Mouse (Mus musculus) layer of hippocampus, adult 9-10 months (tissue): ENCODE data around the gene Ctdsp1.

Experiments used
- DNase-seq: peaks from one replicate; pipeline ENCODE4 v3.0.0; 2022; ENCODE audit warnings: low spot score

Gene Ctdsp1

DNA sequence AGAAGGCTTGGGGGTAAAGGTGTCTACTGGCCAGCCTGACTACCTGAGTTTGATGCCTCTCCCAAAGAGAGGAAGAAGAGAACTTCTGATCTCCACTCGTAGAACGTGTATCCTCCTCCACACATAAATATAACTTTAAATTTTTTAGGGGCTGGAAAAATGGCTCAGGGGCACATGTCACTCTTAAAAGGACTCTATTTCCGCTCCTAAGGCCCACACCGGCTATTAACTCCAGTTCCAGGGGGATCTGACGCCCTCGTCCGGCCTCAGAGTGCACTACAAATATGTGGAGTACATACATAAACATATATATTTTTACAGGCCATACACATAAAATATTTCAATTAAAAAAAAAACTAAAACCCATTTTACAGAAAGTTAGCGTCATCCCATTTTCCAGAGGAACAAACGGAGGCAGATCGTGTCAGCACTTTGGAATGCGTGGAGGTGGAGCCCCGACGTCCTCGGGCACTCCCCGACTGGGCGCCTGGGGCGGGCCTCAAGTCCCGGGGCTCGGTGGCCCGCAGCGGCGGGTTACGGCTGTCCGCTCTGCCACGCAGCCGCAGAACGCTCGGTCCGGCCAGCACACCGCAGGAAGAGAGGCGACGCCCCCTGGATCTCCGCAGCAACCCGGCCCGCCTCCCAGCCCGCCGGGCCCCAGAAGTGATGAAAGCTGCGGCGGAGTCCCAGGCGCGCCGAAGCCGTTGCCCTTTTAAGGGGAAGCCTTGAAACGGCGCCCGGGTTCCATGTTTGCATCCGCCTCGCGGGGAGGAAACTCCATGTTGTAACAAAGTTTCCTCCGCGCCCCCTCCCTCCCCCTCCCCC is at the start of gene Ctdsp1:
Gene Ctdsp1 (plus strand): TSS at position 586 of the 825 bp plus-strand sequence.
- peak; percentile 90 for DNase-seq

DNA sequence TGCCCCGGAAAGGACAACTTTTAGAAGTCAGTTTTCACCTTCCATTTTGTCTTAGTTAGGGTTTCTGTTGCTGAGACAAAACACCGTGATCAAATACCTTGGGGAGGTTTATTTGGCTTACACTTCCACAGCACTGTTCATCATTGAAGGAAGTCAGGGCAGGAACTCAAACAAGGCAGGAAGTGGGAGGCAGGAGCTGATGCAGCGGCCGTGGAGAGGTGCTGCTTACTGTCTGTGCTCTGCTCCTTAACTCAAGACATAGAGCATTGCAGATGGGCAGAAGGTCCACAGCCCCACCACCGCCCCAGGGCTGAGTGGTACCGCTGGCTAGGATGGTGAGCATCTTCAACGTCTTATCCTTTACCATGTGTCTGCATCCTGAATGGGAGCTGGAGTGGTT is 49.4 kb upstream of the Ctdsp1 start:
- DNase-seq, result no peak

DNA sequence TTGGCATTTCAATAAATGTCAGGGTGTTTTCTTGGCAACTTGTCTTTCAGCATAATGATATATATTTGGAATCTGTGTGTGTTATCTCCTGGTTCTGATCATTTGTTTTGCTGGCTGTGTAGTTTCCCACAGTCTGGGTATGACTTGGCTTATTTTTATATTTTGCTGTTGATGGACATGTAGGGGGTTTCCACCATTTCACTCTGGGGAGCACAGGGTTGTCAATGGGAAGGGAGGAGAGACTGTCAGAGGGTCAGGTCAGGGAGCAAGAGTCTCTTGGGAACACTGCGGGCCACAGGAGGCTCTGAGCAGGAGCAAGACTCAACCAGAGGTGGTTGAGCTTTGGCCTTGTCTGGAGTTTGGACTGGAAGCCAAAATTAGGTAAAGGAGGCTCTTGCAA is 49.0 kb upstream of the Ctdsp1 start:
- DNase-seq, result no peak

GRCm38 (mm10) chr1:74343161-74343560 is 48.1 kb upstream of the Ctdsp1 start:
- DNase-seq, result no peak

GRCm38 (mm10) chr1:74344163-74344916 is 47.0 kb upstream of the Ctdsp1 start:
- DNase-seq, result no peak

DNA sequence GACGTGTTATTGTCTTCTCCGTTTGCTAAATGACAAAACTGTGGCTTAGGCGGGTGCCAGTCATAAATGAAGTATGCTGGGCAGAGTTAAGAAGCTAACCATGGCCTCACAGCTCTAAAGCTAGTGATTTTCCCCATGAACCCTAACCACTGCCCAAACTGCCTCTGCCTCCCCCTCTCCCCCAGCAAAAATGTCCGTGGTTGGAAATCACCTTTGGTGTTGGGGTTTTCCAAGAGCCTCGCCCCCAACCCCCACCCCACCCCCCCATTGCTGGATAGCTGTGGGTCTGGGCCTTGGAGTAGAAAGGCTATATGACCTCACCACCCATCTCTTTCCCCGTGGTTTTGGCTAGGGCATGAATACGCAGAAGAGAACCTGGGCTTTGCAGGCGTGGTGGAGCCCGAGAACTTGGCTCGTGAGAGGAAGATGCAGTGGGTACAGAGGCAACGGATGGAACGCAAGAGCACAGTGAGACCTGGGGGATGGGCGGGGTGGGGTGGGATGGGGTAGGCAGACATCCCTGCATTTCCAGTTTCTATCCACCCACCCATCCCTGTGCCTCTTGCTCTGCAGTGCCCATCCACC is 40.0 kb upstream of the Ctdsp1 start:
- no peak for DNase-seq

DNA sequence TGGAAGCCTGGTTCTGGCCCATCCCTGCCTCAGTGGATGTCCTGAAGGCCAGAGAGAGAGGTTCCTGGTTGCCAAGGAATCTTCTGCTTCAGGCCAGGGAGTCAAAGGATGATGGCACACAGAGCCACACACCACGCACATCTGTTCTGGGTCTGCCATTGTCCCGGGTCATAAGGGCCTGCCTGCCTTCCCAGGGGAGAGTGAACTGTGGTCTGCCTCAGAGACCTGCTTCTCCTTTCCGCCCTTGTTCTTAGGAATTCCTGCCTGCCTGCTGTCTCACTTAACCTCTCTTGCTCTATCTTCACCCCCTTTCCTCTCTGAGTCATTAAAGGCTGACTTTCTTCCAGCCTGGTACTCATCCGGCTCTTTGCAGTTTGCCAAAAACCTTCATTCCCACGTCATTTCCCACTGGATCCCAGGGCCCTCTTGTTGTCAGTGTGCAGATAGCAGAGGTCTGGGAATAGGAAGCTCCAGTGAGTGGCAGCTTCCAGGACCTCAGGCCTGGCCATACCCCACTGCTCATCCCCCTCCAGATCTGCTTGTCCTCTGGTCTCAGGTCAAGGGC is 38.7 kb upstream of the Ctdsp1 start:
- DNase-seq, result no peak

GRCm38 (mm10) chr1:74353453-74354229 is 37.7 kb upstream of the Ctdsp1 start:
- no peak for DNase-seq

GRCm38 (mm10) chr1:74357531-74357930 is 33.8 kb upstream of the Ctdsp1 start:
- no peak for DNase-seq

GRCm38 (mm10) chr1:74359952-74360517 is 31.3 kb upstream of the Ctdsp1 start:
- no peak for DNase-seq

DNA sequence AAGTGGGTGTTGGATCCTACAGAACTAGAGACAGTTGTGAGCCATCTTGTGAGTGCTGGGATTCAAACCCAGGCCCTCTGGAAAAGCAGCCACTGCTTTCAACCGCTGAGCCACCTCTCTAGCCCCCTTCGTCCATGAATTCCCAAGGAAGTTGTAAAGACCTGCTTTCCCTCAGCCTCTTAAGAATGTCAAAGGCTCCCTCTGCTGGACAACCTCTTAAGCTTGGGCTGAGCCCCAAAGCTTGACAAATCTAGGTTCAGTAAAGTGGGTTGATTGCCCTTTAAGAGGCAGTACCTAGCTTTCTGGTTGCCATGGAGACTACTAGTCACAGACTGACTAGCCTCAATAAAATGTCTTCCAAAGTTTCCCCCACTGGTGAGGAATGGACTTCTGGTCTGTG is 29.5 kb upstream of the Ctdsp1 start, which contains the start of gene Catip:
Gene Catip (plus strand): TSS at position 297 of the 400 bp plus-strand sequence.
- peak; percentile 86 for DNase-seq

DNA sequence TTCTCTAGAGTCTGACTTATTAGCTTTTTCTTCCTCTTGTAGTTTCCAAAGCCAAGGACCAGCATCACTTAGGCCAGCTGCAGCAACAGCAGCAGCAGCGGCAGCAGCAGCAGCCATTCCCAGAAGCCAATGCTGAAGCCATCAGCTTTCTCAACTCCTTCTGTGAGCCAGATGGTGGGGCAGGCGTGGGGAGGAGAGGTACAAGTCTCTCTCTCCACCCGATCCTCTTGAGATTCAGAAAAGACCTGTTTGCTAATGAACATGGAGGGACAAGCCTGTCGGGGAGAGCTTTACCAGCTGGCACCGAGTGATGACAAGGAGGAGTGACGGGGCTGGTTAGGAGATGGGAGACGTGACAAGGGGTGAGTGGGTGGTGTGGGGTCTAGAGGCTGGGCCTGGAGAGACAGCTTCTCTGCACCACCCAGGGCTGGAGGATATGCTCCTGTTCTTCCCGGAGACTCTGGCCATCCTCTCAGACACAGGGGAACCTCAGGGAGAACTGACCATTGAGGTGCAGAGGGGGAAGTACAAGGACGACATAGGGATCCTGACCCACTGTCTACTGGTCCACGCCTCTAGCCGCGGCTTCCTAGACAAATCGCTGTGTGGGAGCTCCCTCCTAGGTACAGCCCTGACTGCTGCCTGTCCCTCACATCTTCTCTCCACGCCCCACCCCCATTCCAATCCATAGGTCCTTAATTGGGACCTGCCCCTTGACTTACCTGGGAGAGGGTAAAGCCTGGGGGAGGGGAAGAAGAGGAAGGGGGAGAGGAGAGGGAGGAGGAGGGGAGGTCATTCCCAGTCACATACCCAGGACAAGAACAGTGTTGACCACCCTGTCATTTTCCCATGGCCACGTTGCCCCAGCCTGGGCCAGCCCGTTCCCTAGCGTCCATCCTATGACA is 28.7 kb upstream of the Ctdsp1 start:
- DNase-seq, result no peak

DNA sequence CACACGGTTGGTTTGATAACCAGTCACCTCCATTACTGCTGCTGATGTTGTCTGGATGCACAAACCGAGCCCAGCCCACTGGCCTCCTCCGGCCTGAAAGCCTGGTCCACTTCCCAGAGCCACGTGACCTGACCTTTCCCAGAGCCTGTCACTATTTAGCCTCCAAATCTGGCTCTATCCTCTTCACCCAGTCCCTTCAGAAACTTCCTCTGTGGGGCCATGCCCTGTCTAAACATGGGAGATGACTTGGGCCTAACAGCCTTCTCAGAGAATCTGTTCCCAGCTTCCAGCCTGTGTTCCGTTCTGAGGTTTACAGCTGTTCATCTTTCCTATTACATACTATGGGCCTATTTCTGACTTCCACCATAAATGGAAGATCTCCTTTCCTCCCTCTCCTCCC is 27.9 kb upstream of the Ctdsp1 start:
- no peak for DNase-seq

DNA sequence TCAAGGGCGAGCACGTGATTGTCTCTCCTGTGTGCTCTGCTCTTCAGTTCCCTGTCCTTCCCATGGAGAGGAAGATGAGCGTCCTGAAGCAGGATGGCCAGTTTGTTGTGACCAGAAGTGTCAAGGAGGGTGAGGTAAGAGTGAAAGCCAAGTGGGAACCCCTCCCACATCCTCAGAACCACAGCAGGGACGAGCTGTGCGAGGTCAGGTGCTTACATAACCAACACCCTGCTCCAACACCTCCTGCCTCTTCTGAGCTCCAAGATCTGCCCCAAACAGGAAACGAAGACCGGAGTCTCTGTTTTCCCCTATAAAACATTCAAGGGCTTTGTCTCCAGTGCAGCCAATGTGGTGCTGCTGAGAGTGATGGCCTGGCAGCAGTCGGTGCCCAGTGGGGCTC is 27.0 kb upstream of the Ctdsp1 start:
- no peak for DNase-seq

DNA sequence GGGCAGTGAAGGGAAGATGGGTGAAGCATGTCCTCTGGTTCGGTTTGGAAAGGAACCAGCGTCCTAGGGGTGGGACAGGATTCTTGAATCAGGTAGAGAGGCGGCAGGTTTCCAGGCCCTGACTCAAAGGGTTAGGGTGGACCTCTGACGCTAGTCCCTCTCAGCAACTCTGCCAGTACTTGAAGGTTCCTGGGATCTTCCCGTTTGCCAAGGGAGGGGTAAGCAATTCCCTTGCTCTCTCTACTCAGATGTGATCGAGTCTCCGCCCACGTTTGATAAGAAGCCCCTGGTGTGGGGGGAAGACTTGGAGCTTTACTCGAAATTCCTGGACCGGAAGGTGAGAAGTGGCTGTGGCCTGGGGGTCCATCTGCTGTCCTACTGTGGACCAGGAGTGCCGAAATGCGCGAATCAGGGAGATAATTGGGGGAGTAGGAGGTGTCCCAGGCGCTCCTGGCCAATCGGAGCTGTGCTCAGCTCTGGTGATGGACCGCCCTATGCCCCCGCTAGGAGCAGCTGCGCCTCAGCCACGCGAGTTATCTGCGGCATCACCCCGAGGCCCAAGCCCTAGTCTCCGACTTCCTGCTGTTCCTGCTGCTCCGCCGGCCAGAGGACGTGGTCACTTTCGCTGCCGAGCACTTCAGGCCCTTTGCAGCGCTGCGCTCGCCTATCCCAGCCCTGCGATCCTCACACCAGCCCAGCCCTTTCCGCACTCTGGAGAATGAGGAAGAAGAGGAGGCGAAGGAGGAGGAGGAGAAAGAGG is 23.2 kb upstream of the Ctdsp1 start:
- DNase-seq, result no peak

DNA sequence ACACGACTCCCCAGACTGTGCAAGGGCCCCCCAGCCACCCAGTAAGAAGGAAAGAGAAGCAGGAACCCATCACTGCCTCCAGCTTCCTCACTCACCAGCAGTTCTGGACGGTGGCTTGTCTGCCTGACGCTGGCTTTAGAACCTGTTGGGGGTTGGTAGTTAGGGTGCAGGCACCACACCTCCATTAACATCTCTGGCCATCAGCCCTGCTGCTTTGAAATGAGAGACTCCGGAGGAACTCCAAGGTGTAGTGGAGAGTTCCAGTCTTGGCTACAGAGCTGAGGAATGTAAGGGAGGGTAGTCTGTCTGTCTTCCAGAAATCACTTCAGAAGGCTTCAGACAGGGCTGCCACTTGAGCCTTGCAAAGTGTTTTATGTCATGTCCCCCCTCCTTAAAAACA is 21.3 kb upstream of the Ctdsp1 start:
- DNase-seq, result no peak

DNA sequence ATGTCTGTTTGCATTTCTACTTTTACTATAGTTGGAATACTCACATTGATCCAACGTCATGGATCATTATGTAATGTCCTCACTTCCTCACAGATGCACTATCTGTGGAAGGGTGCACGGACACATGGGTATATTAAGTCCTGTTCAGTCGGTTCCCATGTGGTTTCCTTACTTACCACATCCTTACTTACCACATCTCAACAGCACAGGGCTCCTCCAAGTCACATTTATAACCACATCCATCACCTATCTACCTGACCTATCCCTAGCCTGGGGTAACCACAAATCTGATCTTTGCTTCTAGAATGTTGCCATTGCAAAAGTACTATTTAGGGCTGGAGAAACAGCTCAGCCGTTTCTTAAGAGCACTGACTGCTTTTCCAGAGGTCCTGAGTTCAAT is 17.9 kb upstream of the Ctdsp1 start:
- DNase-seq, result no peak

- DNase-seq, result no peak
Observed at GRCm38 (mm10) chr1:74374980-74375379, 16.3 kb upstream of the Ctdsp1 start, which contains the start of gene Slc11a1. Gene Slc11a1 (plus strand): TSS chr1:74375195.

GRCm38 (mm10) chr1:74375561-74375960 is 15.7 kb upstream of the Ctdsp1 start:
- no peak for DNase-seq

DNA sequence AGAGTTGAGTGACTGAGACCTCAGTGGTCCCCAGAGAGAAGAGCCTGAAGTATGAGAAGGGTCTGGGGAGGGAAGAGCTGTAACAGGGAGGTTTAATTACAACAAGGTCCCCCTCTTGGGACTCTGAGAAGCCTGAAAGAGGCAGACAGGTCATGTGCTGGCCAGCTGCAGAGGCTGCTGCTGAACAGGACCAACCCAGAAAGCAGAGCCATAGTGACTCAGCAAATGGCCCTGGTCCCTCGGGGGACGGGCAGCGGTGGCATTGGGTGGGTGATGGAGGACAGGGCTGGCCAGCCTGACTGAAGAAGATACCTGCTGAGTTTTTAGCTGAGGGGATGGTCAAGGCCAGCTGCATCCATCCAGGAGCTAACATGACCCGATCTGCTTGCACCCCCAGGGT is 14.9 kb upstream of the Ctdsp1 start:
- DNase-seq, result no peak
